Mouse (Mus musculus) heart, postnatal 10 days (tissue): Measurements from ENCODE around the gene Fam20a. TPM values are rescaled to one million over a fixed set of nuclear protein-coding genes. Genes with fewer than 3 reads are reported as not detected.

Experiments used
- DNase-seq, 2 experiments: peaks; one replicate each; pipeline ENCODE4 v3.0.0; 2021
- intact Hi-C: fragments of 180-260 bp; cut with DNase I; formaldehyde crosslinking; loops from one replicate; pipeline ENCODE4 v1.15.1; 2025
- total RNA-seq, 2 experiments: library from RNA; stranded (reverse); gene quantifications; 2 replicates each; pipeline ENCODE4 v1.2.3; 2021

Gene Fam20a
- total RNA-seq, 2 experiments from 2014 or later = 6.2 to 7.6 TPM

- intact Hi-C loops = no loop called here
- DNase-seq = peak in 1 of 2 experiments; percentile 54
Measured at GRCm38 (mm10) chr11:109717448-109717847, 4.6 kb downstream of the Fam20a start.

GRCm38 (mm10) chr11:109716981-109717380, 5.1 kb downstream of the Fam20a start:
- peak in 1 of 2 experiments; percentile 33 for DNase-seq
- intact Hi-C loops = no loop called here

- intact Hi-C loops = no loop called here
- no peak for DNase-seq
Measured at GRCm38 (mm10) chr11:109715311-109715781, 6.7 kb downstream of the Fam20a start.

- peak in 1 of 2 experiments; percentile 27 for DNase-seq
- intact Hi-C loops = no loop called here
Measured at GRCm38 (mm10) chr11:109714341-109715247, 7.5 kb downstream of the Fam20a start.

- DNase-seq = no peak
- intact Hi-C loops = no loop called here
Measured at GRCm38 (mm10) chr11:109709501-109709900, 12.6 kb downstream of the Fam20a start.

- intact Hi-C loops = no loop called here
- DNase-seq = no peak
Measured at GRCm38 (mm10) chr11:109708786-109709185, 13.3 kb downstream of the Fam20a start.

GRCm38 (mm10) chr11:109707442-109707841, 14.6 kb downstream of the Fam20a start:
- intact Hi-C loops = no loop called here
- DNase-seq = no peak

- DNase-seq = no peak
- intact Hi-C loops = no loop called here
Measured at GRCm38 (mm10) chr11:109706586-109706985, 15.5 kb downstream of the Fam20a start.

- DNase-seq = peak; percentile 38 to 48
- intact Hi-C loops = no loop called here
Measured at GRCm38 (mm10) chr11:109706055-109706412, 16.0 kb downstream of the Fam20a start.

GRCm38 (mm10) chr11:109705336-109706054, 16.6 kb downstream of the Fam20a start:
- intact Hi-C loops = no loop called here
- no peak for DNase-seq

GRCm38 (mm10) chr11:109704311-109705205, 17.5 kb downstream of the Fam20a start:
- intact Hi-C loops = no loop called here
- DNase-seq = no peak

- DNase-seq = no peak
- intact Hi-C loops = no loop called here
Measured at GRCm38 (mm10) chr11:109703845-109704244, 18.2 kb downstream of the Fam20a start.

GRCm38 (mm10) chr11:109702031-109702815, 19.9 kb downstream of the Fam20a start:
- no peak for DNase-seq
- intact Hi-C loops = no loop called here

GRCm38 (mm10) chr11:109700761-109701160, 21.3 kb downstream of the Fam20a start:
- intact Hi-C loops = no loop called here
- peak; percentile 33 to 52 for DNase-seq

- no peak for DNase-seq
- intact Hi-C loops = no loop called here
Measured at GRCm38 (mm10) chr11:109699784-109700183, 22.3 kb downstream of the Fam20a start.

GRCm38 (mm10) chr11:109698740-109699139, 23.3 kb downstream of the Fam20a start:
- DNase-seq = no peak
- intact Hi-C loops = no loop called here

GRCm38 (mm10) chr11:109697089-109697643, 24.9 kb downstream of the Fam20a start:
- no peak for DNase-seq
- intact Hi-C loops = no loop called here

GRCm38 (mm10) chr11:109696519-109696918, 25.6 kb downstream of the Fam20a start:
- intact Hi-C loops = no loop called here
- no peak for DNase-seq

GRCm38 (mm10) chr11:109692737-109693136, 29.3 kb downstream of the Fam20a start:
- DNase-seq = peak; percentile 61 to 70
- intact Hi-C loops = no loop called here
